Mouse (Mus musculus) T-helper 17 cell (primary cell): ENCODE measurements around the gene Errfi1.
"Not testable (repeated sequence)": the region's sequence is repeated elsewhere in the genome, so short reads cannot be mapped to it uniquely, and the experiment has no call there.

ENCODE experiments used
- in situ Hi-C, 2 experiments: fragments of 300-600 bp; cut with MboI, MseI; formaldehyde crosslinking; loops; 1 replicate in 1 of 2; 2 replicates in 1 of 2; pipeline ENCODE4 v1.15.1; 2025; ENCODE audit warnings: high pct_unique_total_duplicates in 2 of 2

Gene Errfi1

GRCm38 (mm10) chr4:150874416-150874815 lies 20.7 kb downstream of the Errfi1 start:
- in situ Hi-C loops = loop anchor here in 1 of 2 experiments (5.0 kb wide), 1 partner anchor 102 kb away; no protein-coding TSS in a partner anchor

GRCm38 (mm10) chr4:150875393-150875792 lies 21.7 kb downstream of the Errfi1 start:
- in situ Hi-C loops = loop anchor here in 1 of 2 experiments (25.0 kb wide), 1 partner anchor 213 kb away; the partner anchor contains the start of gene Slc45a1

GRCm38 (mm10) chr4:150879631-150880030 lies 25.9 kb downstream of the Errfi1 start:
- in situ Hi-C loops = loop anchor here (10.0 to 25.0 kb wide), 2 partner anchors 217 to 535 kb away; partner anchors contain the start of gene Slc45a1 (in 1 of the 2)

GRCm38 (mm10) chr4:150880364-150880763 lies 26.6 kb downstream of the Errfi1 start:
- in situ Hi-C loops = loop anchor here (10.0 to 25.0 kb wide), 2 partner anchors 218 to 536 kb away; partner anchors contain the start of gene Slc45a1 (in 1 of the 2)

GRCm38 (mm10) chr4:150882632-150883031 lies 28.9 kb downstream of the Errfi1 start:
- in situ Hi-C loops = loop anchor here (10.0 to 25.0 kb wide), 2 partner anchors 220 to 538 kb away; partner anchors contain the start of gene Slc45a1 (in 1 of the 2)

GRCm38 (mm10) chr4:150887903-150888302 lies 34.2 kb downstream of the Errfi1 start:
- in situ Hi-C loops = loop anchor here (10.0 to 25.0 kb wide), 2 partner anchors 226 to 543 kb away; partner anchors contain the start of gene Slc45a1 (in 1 of the 2)

GRCm38 (mm10) chr4:150888492-150888891 lies 34.8 kb downstream of the Errfi1 start:
- in situ Hi-C loops = loop anchor here (10.0 to 25.0 kb wide), 2 partner anchors 226 to 544 kb away; partner anchors contain the start of gene Slc45a1 (in 1 of the 2)

GRCm38 (mm10) chr4:150889273-150889954 lies 35.7 kb downstream of the Errfi1 start:
- in situ Hi-C loops = loop anchor here (10.0 to 25.0 kb wide), 2 partner anchors 227 to 545 kb away; partner anchors contain the start of gene Slc45a1 (in 1 of the 2)

GRCm38 (mm10) chr4:150889955-150890315 lies 36.2 kb downstream of the Errfi1 start:
- in situ Hi-C loops = loop anchor here (5.0 to 25.0 kb wide), 3 partner anchors 38 to 545 kb away; partner anchors contain the start of genes Errfi1 (in 1 of the 2) and Slc45a1 (in 1 of the 2)

GRCm38 (mm10) chr4:150891308-150891707 lies 37.6 kb downstream of the Errfi1 start:
- in situ Hi-C loops = loop anchor here (5.0 to 25.0 kb wide), 2 partner anchors 39 to 229 kb away; partner anchors contain the start of genes Errfi1 (in 1 of the 2) and Slc45a1 (in 1 of the 2)

GRCm38 (mm10) chr4:150894718-150895501 lies 41.2 kb downstream of the Errfi1 start:
- in situ Hi-C loops = loop anchor here (5.0 to 25.0 kb wide), 2 partner anchors 43 to 233 kb away; partner anchors contain the start of genes Errfi1 (in 1 of the 2) and Slc45a1 (in 1 of the 2)

GRCm38 (mm10) chr4:150896896-150897624 lies 43.3 kb downstream of the Errfi1 start:
- in situ Hi-C loops = loop anchor here in 1 of 2 experiments (25.0 kb wide), 1 partner anchor 235 kb away; the partner anchor contains the start of gene Slc45a1

GRCm38 (mm10) chr4:150898716-150899365 lies 45.1 kb downstream of the Errfi1 start:
- in situ Hi-C loops = loop anchor here in 1 of 2 experiments (25.0 kb wide), 1 partner anchor 237 kb away; the partner anchor contains the start of gene Slc45a1

- in situ Hi-C loops = loop anchor here in 1 of 2 experiments (5.0 kb wide), 1 partner anchor 243 kb away; no protein-coding TSS in a partner anchor
These were observed 46.8 kb downstream of the Errfi1 start for GRCm38 (mm10) chr4:150900486-150900885.

GRCm38 (mm10) chr4:150901651-150902050 lies 47.9 kb downstream of the Errfi1 start:
- in situ Hi-C loops = loop anchor here in 1 of 2 experiments (5.0 kb wide), 1 partner anchor 244 kb away; no protein-coding TSS in a partner anchor

GRCm38 (mm10) chr4:150902062-150902461 lies 48.3 kb downstream of the Errfi1 start:
- in situ Hi-C loops = loop anchor here in 1 of 2 experiments (5.0 kb wide), 1 partner anchor 245 kb away; no protein-coding TSS in a partner anchor

GRCm38 (mm10) chr4:150903091-150903742 lies 49.5 kb downstream of the Errfi1 start:
- in situ Hi-C loops = loop anchor here in 1 of 2 experiments (5.0 kb wide), 1 partner anchor 246 kb away; no protein-coding TSS in a partner anchor

- in situ Hi-C loops = no loop called here
These were observed 53.4 kb downstream of the Errfi1 start for GRCm38 (mm10) chr4:150907099-150907498.

GRCm38 (mm10) chr4:150908512-150908911 lies 54.8 kb downstream of the Errfi1 start:
- in situ Hi-C loops = not testable (repeated sequence)
